Mouse (Mus musculus) urinary bladder, postnatal 14 days (tissue): ENCODE results near the gene Klra8.
"Not testable (repeated sequence)": the region's sequence is repeated elsewhere in the genome, so short reads cannot be mapped to it uniquely, and the experiment has no call there.

Source experiments
- DNase-seq: peaks from one replicate; pipeline ENCODE4 v3.0.0; 2021; ENCODE audit warnings: low spot score

The Klra8 gene

DNA sequence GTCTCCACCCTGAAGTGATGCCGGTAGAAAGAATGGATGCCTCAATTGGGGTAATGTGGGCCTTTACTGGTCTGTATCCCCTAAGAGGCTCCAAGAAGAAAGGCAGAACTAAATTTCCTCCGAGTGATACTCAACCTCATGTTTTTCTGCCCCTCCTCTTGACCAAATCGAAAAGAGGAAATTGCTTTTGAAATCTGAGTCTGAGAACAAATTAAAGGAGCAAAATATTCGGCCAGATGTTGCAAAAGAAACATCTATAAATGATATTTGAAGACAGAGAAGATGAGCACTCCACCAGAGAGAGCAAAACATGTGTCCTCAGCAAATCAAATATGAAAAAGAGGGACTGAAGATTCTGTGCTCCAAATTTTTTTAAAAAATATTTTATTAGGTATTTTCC is at the start of gene Klra8:
Gene Klra8, minus strand, starts transcription at position 101 of the 400 bp plus-strand sequence.
- not testable (repeated sequence) for DNase-seq

DNA sequence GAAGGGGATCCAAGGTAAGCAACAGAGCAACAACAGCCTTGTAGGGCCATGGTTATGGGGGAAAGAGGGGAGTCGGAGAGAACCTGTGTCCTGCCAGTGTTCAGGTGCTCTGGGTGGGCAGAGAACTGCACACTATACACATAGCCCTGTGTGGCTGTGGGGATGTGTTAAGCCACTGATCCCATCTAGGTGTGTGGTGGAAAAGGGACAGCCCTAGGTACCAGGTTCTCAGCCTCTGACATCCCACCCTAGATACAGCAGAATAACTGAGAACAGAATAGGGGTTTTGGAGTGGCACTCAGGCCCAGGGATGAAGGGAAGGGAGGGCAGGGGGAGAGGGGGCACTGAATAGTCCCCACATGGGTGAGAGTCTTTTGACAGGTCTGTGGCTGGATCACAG is 19.2 kb downstream of the Klra8 start:
- DNase-seq: no peak

DNA sequence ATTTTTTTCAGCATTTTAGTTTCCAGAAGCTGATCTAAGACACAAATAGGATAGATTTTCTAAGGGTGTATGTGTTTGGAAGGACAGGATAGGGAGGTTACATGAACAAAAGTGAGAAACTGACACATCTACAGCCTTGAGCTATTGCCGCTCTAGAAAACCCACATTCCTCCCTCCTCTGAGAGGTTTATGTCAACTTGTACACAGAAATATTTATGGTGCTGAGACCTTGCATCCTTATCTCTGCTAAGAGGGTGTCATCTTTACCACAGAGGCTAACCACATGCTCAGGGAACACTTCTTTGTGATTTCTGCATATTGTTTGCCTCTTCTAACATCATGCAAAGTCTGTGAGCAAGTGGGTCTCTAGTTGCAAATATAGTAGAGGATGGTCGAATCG is 27.0 kb downstream of the Klra8 start:
- not testable (repeated sequence) for DNase-seq

DNA sequence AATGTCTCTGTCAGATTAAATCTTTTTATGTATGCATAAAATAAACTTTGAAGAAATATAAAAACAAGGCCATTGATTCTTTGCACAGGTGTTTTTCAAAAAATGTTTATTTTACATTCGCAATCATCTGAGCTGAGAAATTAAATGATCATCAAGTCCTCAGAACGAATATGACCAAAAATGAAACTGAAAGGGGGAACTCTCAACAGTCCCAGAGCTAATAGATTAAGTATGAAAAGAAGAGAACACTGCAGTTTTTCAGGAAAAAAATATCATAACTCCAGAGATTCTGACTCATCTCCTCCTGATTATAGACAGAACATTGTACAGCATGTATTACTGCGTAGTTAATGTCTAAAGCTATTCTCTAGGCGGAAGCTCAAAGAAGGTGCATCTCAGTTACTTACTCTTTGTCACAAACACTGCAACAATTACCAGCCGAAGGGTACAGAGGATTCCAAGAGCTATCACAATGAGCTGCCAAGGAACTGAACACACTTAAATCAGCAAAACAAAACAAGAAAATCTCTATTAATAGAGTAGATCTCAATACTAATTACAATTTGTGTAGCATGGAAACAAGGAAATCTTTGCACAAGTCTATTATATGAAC is 37.3 kb downstream of the Klra8 start:
- no peak for DNase-seq

DNA sequence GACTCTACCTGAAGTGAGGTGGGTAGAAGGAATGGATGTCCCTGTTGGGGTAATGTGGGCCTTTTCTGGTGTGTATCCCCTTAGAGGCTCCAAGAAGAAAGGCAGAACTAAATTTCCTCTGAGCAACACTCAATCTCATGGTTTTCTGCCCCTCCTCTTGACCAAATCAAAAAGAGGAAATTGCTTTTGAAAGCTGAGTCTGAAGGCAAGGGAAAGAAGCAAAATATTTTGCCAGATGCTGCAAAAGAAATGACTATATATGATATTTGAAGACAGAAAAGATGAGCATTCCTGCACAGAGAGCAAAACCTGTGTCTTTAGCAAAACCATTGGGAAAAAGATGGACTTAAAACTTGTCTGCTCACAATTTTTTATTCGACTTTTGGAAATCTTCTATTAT is 62.5 kb downstream of the Klra8 start, which contains the start of gene Klra4:
Gene Klra4, minus strand, starts transcription at position 101 of the 400 bp plus-strand sequence.
- not testable (repeated sequence) for DNase-seq
